Mouse (Mus musculus) olfactory bulb, adult 2 months (tissue): ENCODE measurements around the gene Cdkl2.

Experiments
- CTCF ChIP-seq: fragments of 200-500 bp; IDR thresholded peaks from 2 replicates; pipeline ENCODE4 v1.5.1; 2012; ENCODE audit warnings: low read depth, mild to moderate bottlenecking, low read length, moderate library complexity; ENCODE audit not compliant: insufficient read depth
- POLR2A ChIP-seq: fragments of 200-500 bp; IDR thresholded peaks from 2 replicates; pipeline ENCODE4 v1.6.1; 2012; ENCODE audit warnings: mild to moderate bottlenecking, low read depth, low read length, moderate library complexity; ENCODE audit not compliant: insufficient read depth

GRCm38 (mm10) chr5:91961370-91961769 lies 82.3 kb downstream of the Cdkl2 start:
- TF ChIP-seq CTCF (no peak), POLR2A (no peak)
